Mouse (Mus musculus) gastrocnemius, postnatal 14 days (tissue): Measurements from ENCODE around the gene Gprin3. TPM values are rescaled to one million over a fixed set of nuclear protein-coding genes. Genes with fewer than 3 reads are reported as not detected.

Experiments
- DNase-seq: peaks from one replicate; pipeline ENCODE4 v3.0.0; 2021; ENCODE audit warnings: mixed read lengths
- intact Hi-C: fragments of 180-260 bp; cut with DNase I; formaldehyde crosslinking; loops from one replicate; pipeline ENCODE4 v1.15.1; 2025; ENCODE audit warnings: low total_unique reads
- long read RNA-seq, 2 experiments: library from polyadenylated mRNA; stranded (forward); transcript quantifications; one replicate each; pipeline ENCODE4 v2.0.0; 2021
- total RNA-seq, 2 experiments: library from RNA; stranded (reverse); gene quantifications; 2 replicates each; pipeline ENCODE4 v1.2.3; 2021

The Gprin3 gene
- under 1 TPM; 0.51 to 0.59 TPM for total RNA-seq
- long read RNA-seq, experiment 1 = 0 reads
- long read RNA-seq, experiment 2 = 0 reads

DNA sequence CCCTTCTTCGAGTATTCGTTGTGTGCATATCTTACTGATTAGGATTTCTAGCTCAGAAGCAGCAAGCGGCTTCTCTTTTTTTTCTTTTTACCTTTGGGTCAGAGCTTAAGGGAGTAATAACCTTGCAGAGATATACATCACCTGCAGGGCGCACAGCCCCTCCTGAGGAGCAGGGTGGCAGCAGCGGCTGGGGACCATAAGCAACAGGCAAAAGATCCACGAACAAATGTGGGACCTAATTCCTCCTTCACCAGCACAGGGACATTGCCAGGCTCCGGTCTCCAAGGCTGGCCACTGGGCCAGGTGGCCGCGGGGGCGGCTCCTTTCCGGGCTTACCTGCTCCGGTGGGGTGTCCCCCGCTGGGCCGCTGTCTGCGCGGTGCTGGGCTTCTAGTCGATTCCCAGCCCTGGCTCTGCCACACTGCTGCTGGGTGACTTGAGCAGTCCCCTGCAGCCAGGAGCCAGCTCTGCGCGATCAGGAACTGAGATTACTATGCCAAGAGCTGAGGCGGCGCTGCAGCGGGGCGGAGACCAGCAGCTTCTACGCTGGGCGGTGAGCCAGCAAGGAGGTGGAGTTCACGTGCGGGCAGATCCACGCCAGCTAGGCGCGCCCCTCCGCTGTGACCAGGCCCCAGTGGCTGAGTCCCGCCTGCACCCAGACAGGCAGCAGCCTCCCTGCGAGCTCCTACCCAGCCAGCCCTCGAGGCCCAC, at the start of gene Gprin3:
TSS of gene Gprin3 (minus strand) at position 471 of the 710 bp plus-strand sequence.
- intact Hi-C loops = no loop called here
- DNase-seq = peak; percentile 83

- intact Hi-C loops = no loop called here
- DNase-seq = no peak
Measured at GRCm38 (mm10) chr6:59458861-59459260, 32.8 kb upstream of the Gprin3 start.

GRCm38 (mm10) chr6:59456116-59456515, 30.0 kb upstream of the Gprin3 start:
- intact Hi-C loops = no loop called here
- DNase-seq = no peak

GRCm38 (mm10) chr6:59451348-59451747, 25.3 kb upstream of the Gprin3 start:
- DNase-seq = no peak
- intact Hi-C loops = no loop called here

DNA sequence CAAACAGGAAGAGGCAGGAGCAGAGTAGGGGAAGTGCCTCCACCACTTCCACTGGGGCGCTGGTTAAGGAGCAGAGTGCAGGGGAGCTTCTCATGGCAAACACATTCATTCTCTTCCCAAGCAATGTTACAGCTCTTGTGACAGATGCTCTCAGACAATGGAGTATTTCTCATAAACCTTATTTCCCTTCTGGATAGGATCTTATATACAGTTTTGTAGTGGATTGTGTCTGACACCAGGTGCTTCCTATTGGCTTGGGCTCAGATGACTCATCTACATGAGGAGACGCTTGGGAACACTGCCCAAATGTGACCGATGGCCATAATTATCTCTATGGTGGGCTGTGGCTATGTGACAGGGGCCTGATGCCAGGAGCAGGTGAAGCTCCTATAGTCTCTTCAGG, 19.0 kb upstream of the Gprin3 start:
- intact Hi-C loops = no loop called here
- no peak for DNase-seq

DNA sequence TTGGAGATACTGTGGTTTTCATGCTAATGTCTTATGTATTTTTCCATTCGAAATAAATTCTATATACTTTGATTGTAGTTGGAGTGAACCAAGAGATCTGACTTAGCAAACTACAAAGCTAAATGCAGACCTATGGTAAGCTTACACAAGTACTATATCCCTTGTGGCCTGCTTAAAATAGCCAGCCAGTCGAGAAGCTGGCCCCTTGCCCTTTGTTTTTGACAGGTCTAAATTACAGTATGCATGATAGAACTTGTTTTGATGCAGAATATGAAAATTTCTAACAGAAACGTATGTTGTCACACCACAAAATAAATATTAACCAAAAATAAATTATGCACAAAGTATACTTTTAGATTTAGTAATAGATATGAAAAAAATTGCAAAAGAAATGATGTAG, 9.8 kb upstream of the Gprin3 start:
- DNase-seq = no peak
- intact Hi-C loops = no loop called here

DNA sequence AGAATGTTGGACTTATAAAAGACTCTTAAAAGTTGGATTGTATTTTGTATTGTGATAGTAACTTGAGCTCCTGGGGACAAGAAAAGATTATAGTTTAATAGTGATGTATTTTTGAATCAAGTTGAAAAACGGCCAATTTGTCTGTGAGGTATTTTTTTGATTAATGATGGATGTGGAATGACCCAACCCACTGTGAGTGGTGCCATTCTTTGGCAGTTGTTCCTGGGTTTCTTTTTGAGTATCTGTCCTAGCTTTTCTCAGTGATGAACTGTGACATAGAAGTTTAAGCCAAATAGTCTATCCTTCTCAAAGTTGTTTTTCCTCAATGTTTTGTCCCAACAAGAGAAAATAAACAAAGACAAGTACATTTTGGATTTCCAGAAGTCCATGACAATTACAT, 7.0 kb upstream of the Gprin3 start:
- intact Hi-C loops = no loop called here
- no peak for DNase-seq

DNA sequence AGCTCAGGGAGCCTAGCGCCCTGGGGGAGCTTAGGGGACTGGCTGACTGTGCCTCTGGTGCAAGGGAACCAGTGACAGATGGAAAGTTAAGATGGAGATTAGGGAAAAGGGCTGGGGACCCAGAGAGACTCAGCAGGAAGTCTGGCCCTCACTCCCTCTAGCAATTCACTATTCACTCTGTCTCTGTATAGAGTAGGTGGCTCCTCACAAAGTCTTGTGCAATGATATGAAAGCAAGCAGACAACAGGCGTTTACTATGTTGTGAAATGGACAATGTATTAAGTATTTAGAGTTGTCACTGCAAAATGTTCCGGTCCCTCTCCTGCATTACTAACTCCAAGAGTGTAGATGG, 416 bp upstream of the Gprin3 start:
- DNase-seq = no peak
- intact Hi-C loops = no loop called here

GRCm38 (mm10) chr6:59424871-59425740, 988 bp downstream of the Gprin3 start:
- no peak for DNase-seq
- intact Hi-C loops = no loop called here

DNA sequence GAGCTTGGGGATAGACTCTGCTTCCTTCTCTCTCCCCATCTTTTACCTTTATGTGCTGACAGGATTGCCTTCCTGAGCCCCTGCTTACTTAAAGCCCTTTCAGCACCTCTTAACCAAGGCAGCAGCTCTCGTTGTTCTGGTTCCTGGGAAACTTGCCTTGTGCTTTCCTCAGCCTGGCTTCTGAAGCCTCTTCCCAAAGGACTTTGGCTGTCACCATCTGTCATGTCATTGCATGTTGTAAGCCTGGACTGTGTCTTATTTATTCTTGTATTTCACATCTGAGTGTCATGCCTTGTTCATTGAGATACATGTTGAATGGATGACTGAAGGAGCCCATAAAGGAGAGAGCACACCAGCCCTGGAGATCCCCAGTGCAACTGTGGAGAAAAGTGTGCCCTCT, 2.3 kb downstream of the Gprin3 start:
- no peak for DNase-seq
- intact Hi-C loops = no loop called here

GRCm38 (mm10) chr6:59419264-59419663, 6.8 kb downstream of the Gprin3 start:
- no peak for DNase-seq
- intact Hi-C loops = no loop called here

GRCm38 (mm10) chr6:59418659-59419058, 7.4 kb downstream of the Gprin3 start:
- DNase-seq = no peak
- intact Hi-C loops = no loop called here

DNA sequence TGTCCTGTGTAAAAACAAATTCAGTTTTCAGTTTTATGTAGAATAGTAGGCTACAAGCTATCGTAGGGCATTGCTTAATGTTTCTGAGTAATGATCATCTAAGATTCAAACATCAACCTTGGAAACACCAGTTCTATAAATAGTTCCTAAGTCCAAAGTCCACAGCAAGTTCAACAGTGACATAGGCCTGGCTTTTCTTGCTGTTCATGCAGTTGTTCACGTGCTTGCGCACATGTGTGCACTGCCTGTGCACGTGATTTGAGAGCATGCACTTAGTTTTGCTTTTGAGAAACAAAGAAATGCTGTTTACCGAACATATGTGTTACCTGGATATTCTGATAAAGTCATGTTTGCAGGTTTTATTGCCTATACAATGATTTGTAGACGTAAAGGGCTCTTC, 11.3 kb downstream of the Gprin3 start:
- no peak for DNase-seq
- intact Hi-C loops = no loop called here

DNA sequence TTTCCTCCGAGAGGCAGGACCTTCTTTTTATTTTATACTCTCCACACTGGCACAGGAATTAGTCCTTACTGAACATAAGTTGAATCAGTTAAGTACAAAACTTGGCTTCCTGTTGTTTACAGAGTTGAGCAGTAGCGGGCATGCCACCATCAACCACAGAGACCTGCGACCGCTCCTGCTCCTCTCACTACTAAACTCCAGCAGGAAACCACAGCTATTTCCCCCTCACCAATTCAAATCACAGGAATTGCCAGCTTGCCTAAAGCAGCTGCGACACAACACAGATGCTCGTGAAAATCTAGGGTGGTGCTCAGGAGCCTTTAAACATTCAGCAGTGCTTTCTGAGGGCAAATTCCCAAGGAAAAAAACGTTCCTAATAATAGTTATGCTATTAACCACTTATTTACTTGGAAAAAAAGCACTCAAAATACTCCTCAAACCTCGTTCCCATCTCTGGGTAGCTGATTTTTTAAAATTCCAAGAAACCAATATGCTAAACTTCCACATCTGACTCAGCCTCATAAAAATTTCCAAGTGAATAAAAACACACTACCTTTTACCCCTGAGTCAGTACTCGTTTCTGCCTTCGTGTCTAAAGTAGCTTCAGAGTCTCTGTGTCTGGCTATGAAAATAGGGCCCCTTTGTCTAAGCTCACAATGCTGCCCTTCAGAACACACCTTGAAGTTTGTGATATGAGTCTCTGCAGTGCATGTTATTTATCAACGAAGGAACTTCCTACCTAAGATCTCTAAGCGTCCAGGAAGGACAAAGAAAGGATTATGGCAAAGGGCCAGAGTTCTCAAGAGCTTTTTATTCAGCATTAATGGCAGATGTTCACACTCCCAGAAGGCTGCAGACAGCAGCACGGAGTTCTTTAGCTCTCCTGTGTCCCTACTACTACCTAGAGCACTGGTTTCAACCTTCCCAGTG, 13.4 kb downstream of the Gprin3 start:
- DNase-seq = no peak

DNA sequence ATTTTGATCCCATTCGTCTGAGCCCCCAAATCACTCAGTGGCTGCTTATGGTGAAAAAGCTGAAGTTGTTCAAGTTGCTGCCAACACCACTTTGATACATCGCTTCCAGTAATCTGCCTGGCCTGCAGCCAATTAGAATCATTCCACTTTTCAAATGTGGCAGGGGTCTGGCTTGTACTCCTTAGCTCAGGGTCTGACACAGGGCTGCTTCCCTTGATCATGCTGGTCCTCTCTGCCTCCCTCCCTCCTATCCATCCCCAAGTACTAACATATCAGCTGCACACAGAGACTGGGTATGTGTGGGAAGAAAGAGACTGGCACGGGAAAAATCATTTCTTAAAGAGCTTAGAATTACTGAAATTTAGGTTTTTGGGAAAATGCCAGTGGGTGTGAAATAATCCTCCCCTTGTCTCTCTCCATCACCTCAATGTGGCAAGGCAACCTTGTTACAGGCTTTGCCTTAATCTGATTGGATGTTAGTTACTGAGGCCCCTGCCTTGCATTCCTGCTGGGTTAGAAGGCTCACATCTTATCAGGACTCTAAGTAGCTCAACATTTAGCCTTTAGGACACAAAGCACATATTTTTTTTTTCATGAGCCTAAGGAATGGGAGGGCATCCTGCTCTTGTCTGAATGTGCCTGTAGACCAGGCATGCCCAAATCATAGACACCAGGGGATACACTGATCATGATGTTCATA, 16.9 kb downstream of the Gprin3 start:
- intact Hi-C loops = no loop called here
- DNase-seq = no peak

More for the DNA sequence above, 13.4 kb downstream of the Gprin3 start:
- intact Hi-C loops = no loop called here

DNA sequence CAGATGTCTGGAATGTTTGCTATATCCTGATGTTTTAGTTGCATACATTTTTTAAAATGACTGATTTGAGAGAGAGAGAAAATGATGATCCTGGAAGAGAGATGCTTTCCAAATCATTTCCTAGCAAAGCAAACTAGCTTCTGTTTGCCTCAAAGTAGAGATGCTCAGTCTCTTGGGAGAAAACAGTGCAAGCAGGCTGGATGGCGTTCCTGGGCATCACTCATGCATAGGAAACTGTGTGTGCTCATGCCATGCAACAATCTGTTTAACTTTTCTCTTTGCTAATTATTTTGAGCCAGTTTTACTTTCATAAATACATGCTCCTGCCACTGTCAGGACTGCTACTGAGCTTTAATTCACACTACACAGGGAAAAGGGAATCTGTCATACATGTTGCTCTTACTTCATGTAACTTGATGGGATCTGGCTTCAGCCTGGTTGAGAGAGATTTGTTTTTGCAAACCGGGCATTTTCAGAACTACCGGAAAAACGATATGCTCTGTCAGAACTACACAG, 18.6 kb downstream of the Gprin3 start:
- no peak for DNase-seq
- intact Hi-C loops = no loop called here

- DNase-seq = no peak
- intact Hi-C loops = no loop called here
Measured at GRCm38 (mm10) chr6:59390208-59390607, 35.9 kb downstream of the Gprin3 start.

DNA sequence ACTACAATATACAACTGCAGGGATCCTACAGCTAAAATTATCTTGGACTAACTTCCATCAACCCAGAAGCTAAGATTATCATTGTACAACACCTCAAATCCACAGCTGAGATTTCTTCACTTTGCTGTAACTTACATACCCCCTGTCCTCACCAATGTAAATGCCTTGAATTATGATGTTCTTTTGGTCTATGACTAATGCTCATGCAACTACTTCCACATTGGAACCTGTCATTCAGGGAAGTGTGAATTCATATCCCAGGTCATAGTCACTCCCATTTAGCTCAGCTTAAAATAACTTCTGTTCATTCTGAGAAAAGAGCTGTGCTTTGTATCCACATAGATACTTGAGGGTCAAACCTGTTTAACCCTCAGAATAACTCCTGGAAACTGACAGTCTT, 60.8 kb downstream of the Gprin3 start:
- DNase-seq = no peak
- intact Hi-C loops = no loop called here

GRCm38 (mm10) chr6:59363282-59363681, 62.8 kb downstream of the Gprin3 start:
- intact Hi-C loops = no loop called here
- DNase-seq = no peak
